Mouse (Mus musculus) stomach, postnatal 0 days (tissue): ENCODE measurements around the gene Zfp652.

Source experiments
- CTCF ChIP-seq: IDR thresholded peaks from 2 replicates; pipeline ENCODE4 v1.5.1; 2016; ENCODE audit warnings: antibody characterized with exemption, low read depth, mild to moderate bottlenecking, moderate library complexity
- EP300 ChIP-seq: optimal IDR thresholded peaks from 2 replicates; pipeline ENCODE3; 2016; ENCODE audit warnings: antibody characterized with exemption

DNA sequence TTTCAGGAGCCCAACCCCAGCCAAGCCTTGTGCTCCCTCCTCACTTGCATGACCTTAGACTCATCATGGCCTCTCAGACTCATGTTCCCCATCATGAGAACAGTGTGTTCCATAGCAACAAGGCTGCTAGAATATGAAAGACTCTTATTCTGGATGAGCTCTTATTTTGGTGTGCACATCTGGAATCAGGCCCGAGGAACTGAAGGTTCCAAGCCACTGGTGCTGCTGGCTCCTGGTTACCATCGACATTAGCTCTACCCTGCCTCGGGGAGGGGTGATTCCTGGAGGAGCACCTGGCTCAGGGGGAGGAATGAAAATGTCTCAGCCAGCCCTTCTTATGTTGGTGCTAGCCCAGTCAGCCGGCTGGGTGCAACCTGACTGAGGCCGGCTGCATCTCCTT, 102.4 kb downstream of the Zfp652 start:
- TF ChIP-seq CTCF (no peak), EP300 (no peak)
